Mouse (Mus musculus) skeletal muscle tissue, adult 2 months (tissue): ENCODE results near the gene 1700003H04Rik.

Experiments
- DNase-seq: peaks from one replicate; pipeline ENCODE4 v3.0.0-alpha.2; 2012; ENCODE audit warnings: low read depth, low spot score

The 1700003H04Rik gene

GRCm38 (mm10) chr3:124581001-124581400 is at the start of gene 1700003H04Rik:
Gene 1700003H04Rik, minus strand, starts transcription at chr3:124581101.
- DNase-seq, result no peak

DNA sequence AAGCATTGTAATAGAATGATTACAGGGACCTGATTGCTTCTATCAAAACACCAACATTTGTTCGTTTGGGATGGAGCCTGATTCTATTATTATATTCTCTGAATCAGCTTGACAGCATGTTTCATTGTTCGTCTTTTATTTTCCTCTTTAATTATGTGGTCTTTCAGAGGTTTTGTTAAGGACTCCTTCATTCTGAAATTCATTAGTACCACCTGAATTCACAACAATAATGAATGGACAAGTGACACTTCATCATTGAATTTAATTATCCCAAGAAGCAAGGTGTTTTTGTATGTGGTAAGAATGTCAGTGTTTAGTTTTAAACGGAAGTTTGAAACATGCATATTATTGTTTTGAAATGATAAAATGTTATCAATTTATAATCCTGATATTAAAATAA is 42.1 kb upstream of the 1700003H04Rik start:
- DNase-seq, result no peak

DNA sequence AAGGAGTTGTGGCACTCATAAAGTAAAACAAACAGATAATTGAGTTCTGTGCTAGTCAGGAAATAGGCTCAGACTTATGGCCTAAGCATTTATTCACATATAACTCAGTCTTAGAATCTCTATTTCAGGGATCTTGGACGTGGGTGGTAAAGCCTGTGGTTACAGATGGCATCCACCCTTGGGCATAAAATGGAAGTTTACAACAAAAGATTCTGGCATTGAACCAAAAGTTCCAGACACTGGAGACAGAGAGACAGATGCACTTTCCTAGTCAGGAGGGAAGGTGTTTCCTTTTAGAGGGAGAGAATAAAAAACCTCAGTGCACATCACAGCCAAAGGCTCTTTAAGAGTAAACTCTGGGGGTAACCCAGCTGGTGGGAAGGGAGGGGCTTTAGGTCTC is 32.4 kb upstream of the 1700003H04Rik start:
- no peak for DNase-seq

- DNase-seq, result no peak
Measured at GRCm38 (mm10) chr3:124609956-124610355, 29.1 kb upstream of the 1700003H04Rik start.

- DNase-seq, result no peak
Measured at GRCm38 (mm10) chr3:124606021-124606517, 25.2 kb upstream of the 1700003H04Rik start.

GRCm38 (mm10) chr3:124605518-124605917 is 24.6 kb upstream of the 1700003H04Rik start:
- DNase-seq, result no peak

DNA sequence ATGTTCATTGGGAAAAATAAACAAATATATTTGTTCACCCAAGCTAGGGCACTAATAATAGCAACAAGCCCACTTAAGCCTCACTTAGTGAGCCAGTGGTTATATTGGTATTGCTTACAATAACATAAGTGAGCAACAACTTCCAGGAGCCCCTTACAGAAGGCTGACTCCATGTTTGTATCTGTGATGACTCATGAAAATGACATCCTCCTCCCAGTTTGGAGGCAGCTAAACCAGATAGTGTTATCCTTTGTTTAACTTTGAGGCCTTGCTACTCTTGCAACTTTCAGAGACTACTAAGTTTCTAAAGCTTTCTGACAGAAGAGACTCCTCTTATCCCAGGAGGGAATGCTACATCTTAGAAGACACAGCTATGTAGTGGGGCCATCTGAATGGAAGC is 16.9 kb upstream of the 1700003H04Rik start:
- no peak for DNase-seq

DNA sequence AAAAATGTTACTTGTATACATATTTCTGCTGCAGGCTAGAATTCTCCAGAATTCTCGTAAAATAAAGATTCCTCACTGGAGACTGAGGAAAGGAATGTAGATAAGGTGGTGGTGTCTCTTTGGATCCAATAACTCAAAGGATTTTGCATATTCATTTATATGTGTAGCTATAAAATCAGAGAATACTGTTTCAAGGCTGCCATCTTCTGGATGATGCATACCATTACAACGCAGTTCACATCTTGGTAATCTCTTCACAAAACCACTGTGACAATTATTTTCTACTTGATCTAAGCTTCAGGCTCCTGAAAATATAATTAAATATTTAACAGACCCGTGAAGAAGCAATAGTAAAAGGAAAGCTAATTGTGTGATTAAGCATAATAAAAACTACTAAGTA is 6.6 kb upstream of the 1700003H04Rik start:
- no peak for DNase-seq

GRCm38 (mm10) chr3:124585761-124586160 is 4.9 kb upstream of the 1700003H04Rik start:
- DNase-seq, result no peak

DNA sequence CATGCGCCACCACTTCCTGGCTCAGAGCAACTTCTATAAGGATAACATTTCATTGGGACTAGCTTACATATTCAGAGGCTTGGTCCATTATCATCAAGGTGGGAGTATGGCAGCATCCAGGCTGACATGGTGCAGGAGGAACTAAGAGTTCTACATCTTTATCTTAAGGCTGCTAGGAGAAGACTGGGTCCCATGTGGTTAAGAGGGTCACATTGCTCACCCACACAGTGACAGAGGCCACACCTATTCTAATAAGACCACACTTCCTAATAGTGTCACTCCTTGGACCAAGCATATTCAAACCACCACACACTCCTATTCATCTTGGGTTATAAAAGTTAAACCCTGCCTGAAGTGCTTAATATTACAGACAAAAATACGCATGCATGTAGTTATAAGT is 23.6 kb downstream of the 1700003H04Rik start:
- DNase-seq, result no peak

DNA sequence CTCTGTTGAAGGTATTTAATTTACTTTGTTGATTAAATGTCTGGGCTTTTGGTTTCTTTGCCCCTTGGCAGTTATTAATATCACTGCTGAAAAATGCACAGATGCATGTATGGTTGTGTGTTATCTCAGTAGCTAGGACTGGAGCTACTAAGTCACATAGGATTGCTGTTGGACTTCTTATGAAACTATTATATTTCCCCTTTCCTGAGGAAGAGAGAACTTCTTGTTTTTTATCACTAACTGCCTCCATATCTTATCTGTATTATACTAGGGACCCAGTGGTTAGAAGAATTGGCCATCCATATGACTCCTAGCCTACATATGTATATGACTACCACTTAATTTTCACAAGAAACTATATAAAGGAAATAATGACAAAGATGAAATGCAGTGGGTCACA is 24.9 kb downstream of the 1700003H04Rik start:
- no peak for DNase-seq

DNA sequence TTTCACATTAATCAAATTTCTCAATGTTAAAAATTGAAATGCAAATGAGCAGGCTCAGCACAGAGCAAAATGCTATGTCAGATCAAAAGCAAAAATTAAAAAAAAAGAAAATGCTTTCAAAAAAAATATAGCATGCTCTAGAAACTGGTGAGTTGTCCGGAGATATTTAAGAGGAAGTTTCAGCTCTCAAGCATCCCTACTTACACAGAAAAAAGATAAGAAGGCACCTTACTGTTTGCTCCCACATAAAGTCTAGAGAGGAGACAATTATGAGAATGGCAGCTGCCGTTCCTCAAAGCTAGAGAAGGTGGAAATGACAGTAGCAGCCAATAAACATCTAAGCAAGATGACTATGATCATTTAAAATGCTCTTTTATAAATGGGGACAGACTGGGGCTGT is 25.8 kb downstream of the 1700003H04Rik start:
- DNase-seq, result no peak

DNA sequence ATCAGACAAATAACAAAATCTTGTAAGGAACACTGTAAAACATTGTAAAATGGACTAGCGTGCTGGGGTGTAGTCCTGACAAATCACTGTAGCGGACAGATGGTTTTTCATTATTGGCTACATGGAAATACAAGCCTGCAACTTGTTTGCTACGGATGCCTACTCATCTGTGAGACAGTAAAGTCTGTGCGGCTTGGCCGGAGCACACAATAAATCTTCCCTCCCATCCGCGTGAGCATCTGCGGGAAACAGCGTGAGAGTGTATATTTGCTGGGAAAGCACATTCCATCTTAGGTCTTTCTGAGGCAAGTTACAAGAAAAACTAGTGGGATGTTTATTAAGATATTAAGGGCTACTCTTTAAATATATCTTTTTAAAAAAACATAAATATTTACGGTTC is 32.0 kb downstream of the 1700003H04Rik start:
- DNase-seq, result no peak

- no peak for DNase-seq
Measured at GRCm38 (mm10) chr3:124538260-124538659, 42.6 kb downstream of the 1700003H04Rik start.

- no peak for DNase-seq
Measured at GRCm38 (mm10) chr3:124536602-124537001, 44.3 kb downstream of the 1700003H04Rik start.

DNA sequence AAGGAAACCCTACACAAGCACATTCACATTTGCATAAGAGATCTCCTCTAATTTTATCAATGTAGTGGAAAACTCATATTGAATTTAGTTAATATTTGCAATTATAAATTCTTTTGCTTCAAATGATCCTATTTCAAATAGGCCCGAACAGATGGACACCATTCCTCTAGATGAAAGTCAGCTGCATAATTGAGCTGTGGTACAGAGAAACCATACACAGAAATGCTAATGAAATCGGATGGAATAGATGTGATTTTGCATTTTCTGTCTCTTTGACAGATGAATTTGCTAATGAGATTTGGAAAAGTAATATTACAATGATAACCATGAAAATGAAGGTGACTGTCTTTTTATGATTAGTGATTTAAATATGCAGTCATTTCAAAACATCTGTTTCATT is 62.1 kb downstream of the 1700003H04Rik start:
- DNase-seq, result no peak
